Mouse (Mus musculus) adrenal gland, adult 8-10 months (tissue): ENCODE results near the gene Lemd2. TPM values are rescaled to one million over a fixed set of nuclear protein-coding genes. Genes with fewer than 3 reads are reported as not detected.

Source experiments
- DNase-seq: peaks from one replicate; pipeline ENCODE4 v3.0.0; 2022
- total RNA-seq, 4 experiments: library from RNA; stranded (reverse); gene quantifications; 2 replicates each; pipeline ENCODE4 v1.2.4; 2022

The Lemd2 gene
- total RNA-seq, 4 experiments from 2014 or later, result 58.3 to 93.1 (median 76.5) TPM

DNA sequence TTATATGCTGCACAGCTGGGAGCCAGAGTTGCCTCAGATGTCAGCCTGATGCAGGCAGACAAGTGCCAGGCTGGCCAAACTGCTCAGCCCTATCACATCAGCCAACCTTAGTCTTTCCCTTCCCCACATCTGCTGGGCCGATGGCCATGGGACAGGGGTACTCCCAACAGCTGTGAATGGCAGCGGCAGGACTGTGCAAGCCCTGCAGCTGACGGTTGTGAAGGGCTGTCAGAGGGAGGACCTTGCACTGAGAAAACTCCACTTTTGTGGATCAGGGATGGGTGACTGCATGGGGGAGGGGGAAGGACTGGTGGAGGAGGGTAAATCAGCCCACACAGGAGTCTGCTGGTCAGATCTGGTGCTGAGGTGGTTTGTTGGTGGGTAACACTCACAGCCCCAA lies 22.4 kb upstream of the Lemd2 start:
- no peak for DNase-seq

DNA sequence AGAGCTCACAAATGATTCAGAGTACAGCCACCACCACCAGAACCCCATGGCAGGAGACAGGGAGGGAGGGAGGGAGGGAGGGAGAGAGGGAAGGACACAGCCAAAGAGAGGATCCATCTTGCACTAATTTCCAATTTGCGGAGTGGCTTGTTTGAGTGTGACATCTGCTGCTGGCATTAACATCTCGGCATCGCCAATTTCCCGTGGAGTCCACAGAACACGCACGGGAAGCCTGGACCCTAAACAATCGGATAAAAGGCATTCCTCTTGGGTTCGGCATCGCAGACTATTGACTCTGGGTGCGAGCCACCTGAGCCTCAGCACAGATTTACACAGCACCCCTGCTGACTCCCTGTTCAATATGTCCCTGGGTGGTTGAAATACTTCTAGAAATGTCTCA lies 21.5 kb upstream of the Lemd2 start:
- no peak for DNase-seq

DNA sequence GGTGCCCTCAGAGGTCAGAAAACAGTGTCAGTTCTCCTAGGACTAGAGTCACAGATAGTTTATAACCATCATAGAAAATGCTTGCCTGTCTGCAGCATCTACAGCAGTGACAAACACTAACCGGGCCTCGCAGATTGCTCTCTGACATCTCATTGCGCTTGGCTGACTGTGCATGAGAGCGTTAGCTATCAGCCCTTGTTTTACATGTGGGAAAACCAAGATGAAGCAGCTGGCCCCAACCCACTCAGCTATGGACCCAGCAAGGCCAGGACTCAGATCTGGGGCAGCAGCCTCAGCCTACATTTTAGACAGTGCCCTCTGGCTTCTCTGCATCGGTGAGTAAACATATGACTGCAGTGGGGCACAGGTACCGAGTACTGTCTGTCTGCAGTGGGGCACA lies 19.6 kb upstream of the Lemd2 start:
- no peak for DNase-seq

DNA sequence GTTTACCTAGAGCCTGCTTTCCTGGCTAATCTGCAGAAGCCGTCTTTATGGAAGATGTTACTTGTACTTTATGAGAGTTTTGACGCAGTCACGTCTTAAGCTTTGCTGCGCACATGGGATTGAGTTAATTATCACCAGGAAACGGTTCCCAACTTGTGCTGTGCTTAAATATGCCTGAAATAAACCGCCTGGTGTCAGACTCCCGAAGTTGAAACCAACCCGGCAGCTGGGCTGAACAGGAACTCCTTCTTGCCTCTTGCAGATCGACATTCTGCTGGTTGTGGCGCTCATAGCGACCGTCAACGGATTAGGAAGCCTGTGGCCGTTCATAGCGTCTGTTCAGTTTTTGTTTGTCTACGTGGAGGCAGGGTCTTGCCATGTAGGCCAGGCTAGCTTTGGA lies 17.3 kb upstream of the Lemd2 start:
- DNase-seq, result no peak

DNA sequence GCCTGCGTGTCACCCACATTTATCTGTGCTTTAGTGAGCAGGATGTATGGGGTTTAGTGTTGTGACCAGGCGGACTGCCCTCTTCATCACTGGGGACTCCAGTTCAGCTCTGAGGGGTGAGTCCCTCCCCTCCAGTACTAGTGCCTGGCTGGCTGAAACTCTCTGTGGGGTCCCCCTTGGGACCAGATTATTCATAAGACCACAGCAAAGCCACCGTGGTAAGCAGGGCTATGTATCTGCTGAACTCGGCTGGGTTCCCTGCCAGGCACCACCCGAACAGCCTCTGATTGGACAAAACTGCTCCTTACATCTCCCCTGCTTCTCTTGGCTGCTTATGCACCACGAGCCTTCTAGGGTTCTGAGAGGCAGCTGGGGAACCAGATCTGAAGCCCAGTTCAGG lies 14.6 kb upstream of the Lemd2 start:
- DNase-seq, result no peak

DNA sequence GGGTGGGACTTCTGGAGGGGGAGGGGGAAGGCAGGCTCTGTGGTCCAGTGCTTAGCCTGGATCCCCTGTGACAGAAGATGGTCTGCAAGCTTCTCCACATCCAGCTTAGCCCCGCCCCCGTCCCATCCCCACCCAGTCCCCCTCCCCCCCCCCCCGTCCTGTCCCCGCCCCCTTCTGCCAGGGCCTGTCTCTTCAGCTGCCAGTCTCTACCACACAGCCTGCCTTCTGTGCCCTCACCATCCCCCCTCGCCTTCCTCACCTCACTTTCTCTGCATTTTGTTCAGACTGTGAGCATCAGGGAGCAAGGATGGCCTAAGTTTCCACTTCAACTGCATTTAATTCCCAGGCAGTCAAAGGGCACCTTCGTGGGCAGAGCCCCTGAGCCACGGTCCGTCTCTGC lies 14.1 kb upstream of the Lemd2 start:
- DNase-seq, result no peak

DNA sequence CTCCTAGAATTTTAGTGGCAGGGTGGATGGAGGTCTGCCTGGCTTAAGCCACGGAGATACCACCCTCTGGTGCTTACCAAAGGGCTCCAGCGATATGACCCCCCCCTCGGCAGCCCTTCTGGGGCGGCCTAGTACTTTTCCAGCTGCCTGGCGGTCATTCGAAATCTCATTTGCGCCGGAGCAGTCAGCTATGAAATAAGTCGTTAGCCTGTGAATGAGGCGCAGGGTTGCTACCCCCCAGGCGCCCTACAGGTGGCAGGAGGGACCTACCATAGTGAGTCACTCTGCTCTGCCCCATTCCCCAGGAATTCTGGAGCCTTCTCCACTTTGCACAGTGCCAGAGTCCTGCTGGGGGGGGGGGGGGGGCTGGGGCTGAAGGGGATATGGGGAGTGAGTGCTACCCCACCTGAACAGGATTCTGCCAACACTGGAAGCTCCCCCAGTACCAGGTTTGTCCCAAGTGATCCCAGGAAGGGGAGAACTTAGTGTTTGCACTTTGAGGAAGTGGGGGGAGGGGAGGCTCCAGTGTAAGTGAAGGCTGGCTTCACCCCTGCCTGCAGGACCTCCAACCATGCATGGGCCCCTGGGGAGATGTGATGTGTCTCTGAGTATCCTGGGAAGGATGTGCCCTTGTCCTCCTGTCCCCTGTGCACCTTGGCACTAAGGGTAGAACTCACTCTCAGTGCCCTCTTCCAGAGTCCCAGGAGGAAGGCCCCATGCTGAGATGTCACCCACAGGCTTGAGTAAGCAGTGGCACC lies 8.7 kb upstream of the Lemd2 start:
- no peak for DNase-seq

DNA sequence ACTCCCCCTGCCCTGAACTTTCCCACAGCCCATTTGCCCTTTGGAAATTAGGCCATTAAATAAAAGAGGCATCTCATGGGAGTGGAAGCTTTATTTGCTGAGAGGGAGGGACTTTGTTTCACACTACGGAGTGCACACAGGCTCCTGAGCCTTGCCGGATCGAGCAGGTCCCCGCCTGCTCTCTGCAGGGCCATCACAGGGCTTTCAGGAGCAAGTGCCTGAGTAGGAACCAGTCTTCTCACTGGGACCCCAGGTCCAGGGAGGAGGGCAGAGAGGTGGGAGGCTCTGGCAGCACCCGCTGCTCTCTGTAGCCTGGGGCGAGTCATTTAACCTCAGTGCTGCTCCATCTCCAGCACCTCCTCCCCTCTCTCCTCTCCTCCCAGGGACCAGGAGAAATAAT lies 7.7 kb upstream of the Lemd2 start:
- DNase-seq, result no peak

DNA sequence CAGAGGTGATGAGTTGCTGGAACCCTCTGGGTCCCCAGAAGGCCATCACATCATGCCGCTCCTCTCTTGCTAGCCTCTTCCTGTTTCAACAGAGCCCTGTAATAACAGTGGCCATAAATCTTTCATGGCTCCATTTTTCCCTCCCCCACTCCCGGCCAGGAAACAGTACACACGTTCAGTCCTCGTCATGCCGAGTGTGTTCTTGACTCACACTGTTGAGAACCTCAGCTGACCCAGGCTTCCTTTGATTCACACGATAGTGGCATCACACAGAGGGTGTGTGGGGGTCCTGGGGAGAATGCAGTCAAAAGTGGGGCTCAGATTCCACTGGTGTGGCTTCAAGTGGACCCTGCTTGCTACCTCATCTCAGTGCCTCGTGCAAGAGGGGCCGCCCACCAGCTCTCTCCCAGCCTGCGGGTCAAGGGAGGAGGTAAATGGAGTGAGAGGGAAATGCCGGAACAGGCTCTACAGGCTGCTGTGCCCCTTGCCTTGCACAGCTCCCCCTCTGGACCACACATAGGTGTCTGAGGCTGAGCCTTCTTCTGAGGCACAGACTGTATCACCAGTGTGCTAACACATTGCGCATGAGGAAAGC lies 2.9 kb upstream of the Lemd2 start:
- peak; percentile 62 for DNase-seq

DNA sequence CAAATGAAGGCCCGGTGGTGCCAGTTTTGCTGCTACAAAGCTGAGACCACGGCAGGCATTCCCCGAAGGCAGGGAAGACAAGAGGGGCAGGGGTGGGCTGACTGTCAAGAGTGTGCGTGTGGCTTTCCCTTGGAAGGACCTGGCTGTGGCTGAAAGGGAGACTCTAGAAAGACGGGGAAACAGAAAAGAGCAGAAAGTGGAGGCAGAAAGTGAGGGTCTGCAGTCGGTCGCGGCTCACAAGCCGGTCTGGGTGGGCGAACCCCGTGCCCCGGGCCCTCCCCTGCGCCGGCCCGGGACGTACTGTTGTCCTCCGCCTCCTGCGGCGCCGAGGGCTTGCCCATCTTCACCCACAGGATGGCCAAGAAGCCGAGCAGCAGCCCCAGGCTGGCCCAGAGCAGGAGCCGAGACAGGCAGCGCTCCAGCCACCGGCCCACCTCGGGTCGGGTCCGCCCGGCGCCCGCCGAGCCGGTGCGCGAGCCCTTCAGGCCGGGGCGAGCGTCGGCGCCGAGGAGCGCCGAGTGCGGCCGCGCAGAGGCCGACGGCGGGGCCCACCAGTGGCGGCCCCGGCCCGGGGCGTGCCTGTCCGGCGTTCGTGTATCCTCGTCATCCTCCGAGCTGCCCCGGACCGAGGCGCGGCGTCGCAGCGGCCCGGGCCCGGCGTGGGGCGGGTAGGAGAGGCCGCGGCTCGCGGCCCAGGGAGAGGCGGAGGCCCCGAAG lies 753 bp downstream of the Lemd2 start:
- no peak for DNase-seq

DNA sequence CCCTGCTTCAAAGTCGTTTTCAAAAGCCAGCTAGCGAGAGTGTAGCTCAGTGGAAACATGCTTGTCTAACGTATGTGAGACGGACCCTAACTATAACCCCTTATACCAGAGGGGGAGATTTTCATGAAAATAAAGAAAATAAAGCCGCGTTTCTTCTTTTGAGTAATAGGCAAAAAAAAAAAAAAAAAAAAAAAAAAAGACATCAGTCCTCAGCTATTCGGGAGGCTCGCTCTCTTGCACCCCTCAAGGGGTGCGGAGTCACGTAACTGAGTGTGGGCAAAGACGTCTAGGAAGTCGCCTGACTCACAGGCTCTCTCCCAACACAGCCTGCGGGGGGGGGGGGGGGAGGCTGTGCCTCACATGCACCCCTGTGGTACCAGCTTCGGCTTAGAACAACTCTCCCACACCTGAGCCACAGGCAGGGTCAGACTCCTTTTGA lies 1.3 kb downstream of the Lemd2 start:
- DNase-seq, result no peak

DNA sequence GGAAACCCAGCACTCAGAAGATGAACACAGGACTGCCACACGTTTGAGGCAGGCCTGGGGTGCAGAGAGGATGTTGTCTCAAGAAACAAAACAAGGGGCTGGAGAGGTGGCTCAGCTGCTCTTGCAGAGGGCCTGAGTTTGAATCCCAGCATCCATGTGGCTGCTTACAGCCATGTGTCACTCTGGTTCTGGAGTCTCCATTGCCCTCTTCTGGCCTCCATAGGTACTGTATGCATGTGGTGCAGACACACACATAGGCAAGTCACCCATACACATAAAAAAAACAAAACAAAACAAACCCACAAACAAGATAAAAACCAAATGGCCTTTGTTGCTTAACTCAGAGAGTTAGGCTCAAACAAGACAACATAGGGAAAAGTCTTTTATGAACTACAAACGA lies 2.3 kb downstream of the Lemd2 start:
- DNase-seq, result no peak

DNA sequence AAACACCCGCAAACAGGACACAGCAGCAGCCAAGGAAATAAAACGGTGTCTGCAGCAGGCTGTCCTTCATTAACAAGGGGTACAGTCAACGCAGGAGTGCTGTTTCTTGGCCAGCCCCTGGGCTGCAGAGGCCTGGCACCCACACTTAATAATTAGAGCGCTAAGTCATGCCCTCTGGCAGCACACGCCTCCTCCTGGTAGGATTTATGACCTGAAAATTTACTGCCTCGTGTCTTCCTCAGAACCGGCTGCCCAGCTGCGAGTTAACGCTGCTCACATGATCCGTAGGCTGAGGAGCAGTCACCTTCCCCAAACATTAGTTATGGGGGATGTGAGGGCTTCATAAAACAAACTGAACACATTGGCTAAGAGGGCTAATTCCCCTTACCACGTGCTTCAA lies 3.5 kb downstream of the Lemd2 start:
- DNase-seq, result no peak

DNA sequence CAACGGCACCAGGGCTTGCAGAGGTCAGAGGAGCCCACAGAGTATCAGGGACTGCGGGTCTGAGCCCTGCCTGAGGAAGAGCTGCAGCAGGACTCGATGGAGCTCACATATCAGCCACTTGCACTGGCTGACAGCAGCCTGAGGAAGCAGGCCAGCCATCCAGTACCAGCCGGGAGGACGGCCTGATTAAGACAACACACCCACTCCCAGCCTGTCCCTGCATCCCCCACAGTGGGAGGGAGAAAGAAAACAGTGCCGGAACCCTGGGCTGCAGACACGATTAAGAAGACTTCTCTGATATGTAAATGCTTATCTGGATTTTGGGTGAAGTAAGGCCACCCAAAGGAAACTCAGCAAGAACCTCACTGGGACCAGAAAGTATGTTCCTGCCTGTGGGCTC lies 4.4 kb downstream of the Lemd2 start:
- no peak for DNase-seq

DNA sequence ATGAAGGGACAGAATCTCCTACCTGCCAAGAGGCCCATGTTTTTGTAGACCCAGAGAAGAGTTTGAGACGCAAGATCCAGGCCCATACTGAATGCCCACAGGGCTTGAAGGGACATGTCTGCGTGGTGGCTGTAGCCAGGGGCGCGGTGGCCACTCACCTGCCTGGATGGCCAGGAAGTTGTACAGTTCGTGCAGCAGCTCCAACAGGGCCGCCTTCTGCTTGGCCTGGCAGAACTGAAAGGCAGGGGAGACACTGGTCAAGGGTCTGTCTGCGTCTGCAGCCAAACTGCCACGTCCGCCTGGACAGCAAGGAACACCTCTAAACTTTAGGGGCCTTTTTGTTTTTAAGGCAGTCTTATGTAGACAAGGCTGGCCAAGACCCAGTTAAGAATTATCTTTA lies 5.1 kb downstream of the Lemd2 start:
- DNase-seq, result no peak

DNA sequence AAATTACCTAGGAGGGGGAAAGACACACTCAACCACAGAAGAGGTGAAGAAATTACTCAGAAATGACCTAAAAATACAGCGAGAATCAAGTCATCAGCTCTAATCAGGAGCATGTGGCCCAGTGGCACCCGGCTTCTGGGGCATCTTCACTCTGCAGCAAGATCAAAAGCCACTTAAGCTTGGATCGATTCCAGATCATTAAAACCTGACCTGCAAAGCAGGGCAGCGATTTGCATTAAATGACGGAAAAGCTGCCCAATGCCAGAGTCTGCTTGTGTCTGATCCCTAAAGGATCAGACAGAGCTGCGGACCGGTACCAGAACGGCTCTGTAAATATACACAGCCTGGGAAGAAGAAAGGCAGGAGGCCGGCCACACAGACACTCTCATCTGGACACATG lies 8.1 kb downstream of the Lemd2 start:
- no peak for DNase-seq

DNA sequence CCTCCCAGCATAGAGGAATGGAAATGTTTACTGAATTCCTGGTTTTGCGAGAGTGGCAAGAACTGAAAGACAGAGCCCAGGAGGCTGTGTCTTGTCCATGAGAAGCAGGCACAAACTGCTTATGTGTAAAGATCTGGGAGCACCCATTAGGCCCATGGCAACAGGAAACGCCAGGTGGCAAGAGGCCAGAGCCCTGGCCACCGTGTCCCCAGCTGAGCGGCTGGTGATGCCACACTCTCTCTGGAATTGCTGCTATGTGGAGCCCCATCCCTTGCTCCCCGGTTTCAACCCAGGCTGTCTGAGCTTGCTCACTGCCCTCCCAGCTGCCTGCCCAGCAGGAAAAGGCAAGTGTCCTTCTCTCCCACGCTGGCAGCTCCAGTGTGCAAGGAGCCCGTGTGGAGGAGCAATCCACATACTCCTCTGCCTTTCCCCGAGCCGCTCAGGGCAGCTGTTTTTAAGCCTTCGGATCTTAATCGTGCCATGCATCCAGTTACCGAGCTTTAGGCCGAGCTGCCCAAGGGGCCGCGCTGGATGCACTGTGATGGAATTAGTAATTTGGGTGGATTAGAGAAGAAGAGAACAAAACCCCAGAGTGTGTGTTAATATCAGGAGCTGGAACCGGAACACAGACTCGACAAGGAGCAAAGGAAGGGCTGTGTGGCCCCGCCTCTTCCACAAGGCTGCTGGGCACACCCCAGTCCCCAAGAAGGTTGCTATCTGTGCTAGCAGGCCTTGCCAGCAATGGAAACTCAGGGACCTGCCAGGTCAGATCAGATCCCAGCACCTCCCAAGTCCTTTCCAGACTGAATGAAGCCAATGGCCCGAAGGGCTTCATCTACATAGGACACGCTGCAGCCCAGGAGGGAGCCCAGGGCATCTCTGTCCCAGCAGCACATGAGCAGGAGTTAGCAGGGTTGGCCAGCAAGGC lies 9.7 kb downstream of the Lemd2 start:
- no peak for DNase-seq

DNA sequence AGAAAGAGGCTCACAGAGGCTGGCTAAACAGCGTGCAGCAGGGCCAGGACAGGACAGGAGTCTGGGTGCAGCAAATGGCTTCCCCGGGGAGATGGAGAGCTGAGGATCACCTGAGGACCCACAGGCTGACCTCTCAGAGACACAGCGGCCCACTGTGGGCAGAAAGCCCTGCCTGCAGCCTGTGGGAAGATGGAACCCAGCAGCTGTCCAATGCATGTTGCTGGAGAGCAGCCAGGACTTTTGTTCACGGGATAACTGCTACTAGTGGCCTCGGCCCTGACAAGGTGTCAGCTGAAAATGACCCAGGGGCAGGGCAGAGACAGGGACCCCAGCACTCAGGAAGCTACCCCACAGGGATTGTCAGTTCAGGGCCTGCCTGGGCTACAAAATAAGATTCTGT lies 12.5 kb downstream of the Lemd2 start:
- DNase-seq, result no peak

DNA sequence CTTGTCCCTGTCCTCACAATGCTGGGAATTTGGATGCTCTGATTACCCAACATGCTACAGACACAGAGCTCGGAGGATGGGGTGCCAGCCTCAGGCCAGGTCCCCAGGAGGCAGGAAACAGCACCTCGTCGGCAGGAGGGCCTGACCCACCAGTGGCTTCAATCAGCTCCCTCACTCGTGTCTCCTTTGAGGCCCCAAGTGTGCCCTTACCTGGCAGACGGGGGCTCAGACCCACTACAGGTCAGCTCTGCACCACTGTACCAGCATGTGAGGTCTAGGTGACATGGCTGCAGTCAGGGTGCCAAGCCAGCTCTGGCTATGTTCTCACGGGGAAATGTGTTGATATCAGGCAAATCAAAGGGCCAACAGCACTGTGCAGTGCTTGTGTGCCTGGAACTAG lies 13.1 kb downstream of the Lemd2 start:
- no peak for DNase-seq

DNA sequence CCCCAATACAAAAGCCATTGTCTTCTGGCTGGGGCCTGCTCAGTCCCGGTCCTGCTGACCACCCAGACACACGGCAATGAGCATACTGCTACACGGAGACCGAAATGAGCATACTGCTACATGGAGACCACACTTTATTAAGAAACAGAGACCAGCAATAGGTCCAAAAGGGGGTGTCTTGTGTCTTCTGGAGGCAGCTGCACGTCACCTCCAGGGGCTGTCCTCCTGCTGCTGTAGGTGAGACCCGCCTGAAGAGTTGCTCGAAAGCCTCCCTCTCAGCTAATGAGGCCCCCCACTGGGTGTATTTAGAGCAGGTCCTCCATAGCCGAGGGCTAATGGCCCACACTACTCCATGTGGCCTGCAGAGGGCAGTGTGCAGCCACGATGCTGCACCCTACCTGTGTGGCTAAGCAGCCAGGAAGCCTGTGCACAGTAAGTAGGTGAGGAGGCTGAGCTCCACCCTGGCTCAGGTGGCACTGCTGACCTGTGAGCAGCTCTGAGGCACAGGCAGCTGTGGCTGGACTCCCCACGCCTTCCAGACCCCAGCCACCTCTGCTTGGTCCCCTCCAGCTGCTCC lies 14.5 kb downstream of the Lemd2 start:
- no peak for DNase-seq

DNA sequence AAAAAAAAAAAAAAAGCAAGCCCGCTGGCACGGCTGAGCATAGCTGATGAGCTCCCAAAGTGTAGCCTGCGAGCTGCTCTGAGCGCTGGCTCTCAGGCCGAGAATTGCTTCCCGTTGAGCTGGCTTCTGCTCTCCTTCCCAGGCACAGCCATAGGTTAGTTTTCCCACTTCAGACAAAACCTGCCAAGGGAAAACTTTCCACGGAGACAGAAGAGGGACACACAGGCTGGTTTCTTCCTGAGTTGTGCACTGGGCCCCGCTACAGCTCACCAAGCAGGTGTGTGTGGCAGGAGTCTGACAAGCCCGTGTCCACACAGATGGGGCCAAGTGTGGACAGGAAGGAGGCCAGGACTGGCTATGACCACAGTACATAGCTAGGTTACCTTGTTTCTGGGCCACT lies 15.4 kb downstream of the Lemd2 start:
- DNase-seq, result no peak

DNA sequence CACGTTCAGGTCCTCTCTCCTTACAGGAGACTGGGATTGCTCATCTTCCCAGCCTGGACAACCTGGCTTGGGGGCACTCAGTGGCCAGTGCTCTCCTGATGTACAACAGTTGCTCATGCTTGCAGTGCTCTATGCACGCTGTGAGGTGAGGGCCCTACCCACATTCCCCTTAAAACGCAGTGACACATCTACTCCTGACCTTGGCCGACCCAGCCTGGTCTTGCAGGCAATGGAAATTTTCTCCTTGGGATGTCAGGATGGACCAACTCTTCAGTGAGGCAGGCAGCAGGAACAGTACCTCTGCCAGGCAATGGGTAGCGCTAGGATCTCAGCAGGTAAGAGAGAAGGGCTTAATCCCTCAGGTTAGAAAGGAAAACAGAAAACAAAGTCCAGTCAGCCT lies 17.2 kb downstream of the Lemd2 start:
- DNase-seq, result peak; percentile 60

DNA sequence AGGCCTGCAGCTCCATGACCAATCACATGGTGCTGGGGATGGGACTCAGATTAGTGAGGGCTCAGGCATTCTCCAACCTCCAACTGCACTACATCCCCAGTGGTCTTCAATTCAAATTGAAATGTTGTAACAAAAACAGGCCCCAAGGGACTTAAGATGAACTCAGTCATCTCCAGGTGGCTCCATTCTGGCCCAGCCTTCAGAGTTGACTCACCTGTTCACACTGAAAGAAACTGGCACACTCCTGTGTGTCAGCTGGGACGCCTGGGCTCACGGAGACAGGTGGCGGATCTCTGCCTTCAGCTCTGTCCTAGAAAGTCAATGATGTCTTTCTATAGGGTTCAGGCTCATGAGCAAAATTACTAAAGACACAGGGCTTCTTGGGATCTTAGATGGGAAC lies 18.2 kb downstream of the Lemd2 start:
- DNase-seq, result no peak
